29 mouse cellular contexts compared by ENCODE assay signal in the genomic region with DNA sequence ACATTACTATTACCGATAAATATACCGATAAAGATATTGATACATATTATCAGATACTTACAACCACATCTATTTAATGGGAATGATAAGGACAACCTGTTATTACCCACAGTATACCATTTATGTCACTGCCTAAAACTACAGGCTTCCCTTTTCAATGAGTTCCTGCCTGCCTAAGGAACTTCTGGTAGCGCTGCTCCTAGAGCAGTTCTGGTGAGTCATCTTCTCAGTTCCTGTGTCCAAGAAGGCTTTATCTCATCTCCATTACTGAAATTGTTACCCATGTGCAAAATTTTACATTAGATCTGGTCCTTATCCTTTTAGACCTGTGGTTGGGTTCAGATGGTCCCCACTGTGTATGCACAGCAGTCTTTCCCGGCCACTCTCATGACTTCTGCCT.
"Had no signal": no experiment of that assay in that cellular context is flagged by ENCODE, and none has a peak within 500 bp of the region (broad histone marks: within the 10 kb centered on the region; RNA-seq: fewer than 3 reads in every experiment).

No protein-coding gene starts in this region.

- H3K4me1 ChIP-seq: limb, embryonic 12.5 days; limb, embryonic 13.5 days; limb, embryonic 15.5 days; liver, embryonic 12.5 days; liver, embryonic 13.5 days; liver, embryonic 15.5 days; lung, embryonic 15.5 days; megakaryocyte, embryonic 14.5 days; midbrain, embryonic 10.5 days; midbrain, embryonic 12.5 days; midbrain, embryonic 13.5 days; midbrain, embryonic 15.5 days; neural tube, embryonic 12.5 days had no signal

- H3K27me3 ChIP-seq: limb, embryonic 12.5 days; limb, embryonic 13.5 days; limb, embryonic 15.5 days; liver, embryonic 12.5 days; liver, embryonic 13.5 days; liver, embryonic 15.5 days; lung, embryonic 15.5 days; megakaryocyte, embryonic 14.5 days; midbrain, embryonic 12.5 days; midbrain, embryonic 13.5 days; midbrain, embryonic 15.5 days; neural tube, embryonic 12.5 days had no signal

- ATAC-seq: liver, embryonic 12.5 days; liver, postnatal 0 days; lung, postnatal 0 days; midbrain, embryonic 13.5 days; midbrain, embryonic 15.5 days; midbrain, embryonic 16.5 days had no signal

- DNase-seq: left cerebral cortex, postnatal 4 days; liver; liver, embryonic 13.5 days; liver, postnatal 0 days; lung, adult 18-20 months; lung, adult 2 months; lung, embryonic 14.5 days; lung, postnatal 10 days; lung, postnatal 14 days; lung, postnatal 36 days; lung, postnatal 4 days; midbrain, embryonic 14.5 days had no signal

- H3K36me3 ChIP-seq: limb, embryonic 12.5 days; limb, embryonic 13.5 days; limb, embryonic 15.5 days; liver, embryonic 12.5 days; liver, embryonic 13.5 days; liver, embryonic 15.5 days; lung, embryonic 15.5 days; midbrain, embryonic 10.5 days; midbrain, embryonic 12.5 days; midbrain, embryonic 13.5 days; midbrain, embryonic 15.5 days; neural tube, embryonic 12.5 days had no signal

- H3K9me3 ChIP-seq: limb, embryonic 12.5 days; limb, embryonic 13.5 days; limb, embryonic 15.5 days; liver, embryonic 12.5 days; liver, embryonic 13.5 days; liver, embryonic 15.5 days; lung, embryonic 15.5 days; megakaryocyte, embryonic 14.5 days; midbrain, embryonic 10.5 days; midbrain, embryonic 12.5 days; midbrain, embryonic 13.5 days; midbrain, embryonic 15.5 days; neural tube, embryonic 12.5 days had no signal

- H3K4me3 ChIP-seq: limb, embryonic 12.5 days; limb, embryonic 13.5 days; limb, embryonic 15.5 days; liver, embryonic 12.5 days; liver, embryonic 13.5 days; liver, embryonic 15.5 days; lung, embryonic 15.5 days; megakaryocyte, embryonic 14.5 days; midbrain, embryonic 10.5 days; midbrain, embryonic 12.5 days; midbrain, embryonic 13.5 days; midbrain, embryonic 15.5 days; myocyte; neural tube, embryonic 12.5 days had no signal

- H3K27ac ChIP-seq: limb, embryonic 12.5 days; limb, embryonic 13.5 days; limb, embryonic 15.5 days; liver, embryonic 12.5 days; liver, embryonic 13.5 days; liver, embryonic 14.5 days; liver, embryonic 15.5 days; lung, embryonic 15.5 days; macrophage; midbrain, embryonic 10.5 days; midbrain, embryonic 12.5 days; midbrain, embryonic 13.5 days; midbrain, embryonic 15.5 days; neural tube, embryonic 12.5 days had no signal
